ENCODE assay signal across 9 mouse cellular contexts in genomic region chr17:46384061-46384801, GRCm38 (mm10). TPM values are rescaled to one million over a fixed set of nuclear protein-coding genes. Genes with fewer than 3 reads are reported as not detected.
DNase-seq lines count a peak whose midpoint lies in the region; ATAC-seq and TF ChIP-seq lines count a peak whose summit lies in the region.
"Had no signal": no experiment of that assay in that cellular context is flagged by ENCODE, and none has a peak within 500 bp of the region (broad histone marks: within the 10 kb centered on the region; RNA-seq: fewer than 3 reads in every experiment).

No protein-coding gene starts in this region.

- H3K9me3 ChIP-seq in heart, embryonic 13.5 days: no peaks in the 10 kb centered on the region

- no peak for TF ChIP-seq CTCF in cortical plate, adult 2 months (IDR thresholded peaks at IDR 0.05; ENCODE audit: extremely low read depth, insufficient read depth, low read length)

- H3K4me3 ChIP-seq in cortical plate, adult 2 months (ENCODE audit: insufficient read depth, low read length): peak overlapping the region; percentile 78
- H3K4me3 ChIP-seq in heart, embryonic 13.5 days: peak overlapping the region; percentile 94

- H3K9ac ChIP-seq in heart, embryonic 13.5 days: peak overlapping the region; percentile 97

- DNase-seq in 416B (ENCODE audit: low read depth): peak; percentile 13
- peak; percentile 39 for DNase-seq in NIH3T3 (ENCODE audit: low read depth)
- DNase-seq in kidney, postnatal 10 days: peak; percentile 51
- peak; percentile 19 for DNase-seq in lung, postnatal 14 days
- DNase-seq in right cerebral cortex, postnatal 25 days: peak; percentile 39

- peak overlapping the region; percentile 71; the same call in 1 of the 2 replicates for H3K27ac ChIP-seq in cortical plate, adult 2 months (ENCODE audit: insufficient read depth, low read length)
- peak overlapping the region; percentile 89 for H3K27ac ChIP-seq in heart, embryonic 13.5 days (replicated peaks)

- peaks cover 2% of the 10 kb centered on the region; the same call in 1 of the 2 replicates for H3K4me1 ChIP-seq in cortical plate, adult 2 months (ENCODE audit: control insufficient read depth, insufficient read depth, low read length)
- H3K4me1 ChIP-seq in heart, embryonic 13.5 days: peaks cover 20% of the 10 kb centered on the region

- 1% methylated on average over 66 of the region's 70 CpGs for WGBS in heart, embryonic 13.5 days

- peak overlapping the region; percentile 95 for H3K4me2 ChIP-seq in heart, embryonic 13.5 days

- H3K27me3 ChIP-seq in heart, embryonic 13.5 days (replicated peaks): no peaks in the 10 kb centered on the region

- no peak for ATAC-seq in heart, embryonic 13.5 days (ENCODE audit: extremely low read depth, insufficient number of reproducible peaks, low FRiP score, low TSS enrichment)
- ATAC-seq in granulocyte monocyte progenitor cell, adult 5-6 weeks (replicated peaks; ENCODE audit: poor library complexity, severe bottlenecking): no peak

- TF ChIP-seq POLR2A in cortical plate, adult 2 months (IDR thresholded peaks at IDR 0.05; ENCODE audit: extremely low read depth, insufficient read depth, low read length): no peak

- H3K36me3 ChIP-seq in heart, embryonic 13.5 days: peaks cover 25% of the 10 kb centered on the region

RNA-seq across cellular contexts. Expression of gene Zfp318, which starts 0.7 kb away (rescaled TPM):
- polyA plus RNA-seq in cortical plate, adult 2 months (2012; rRNA removed): 29.4 and 29.6 TPM in 2 replicates
- 5.1 and 5.2 TPM in 2 replicates for polyA plus RNA-seq in heart, embryonic 13.5 days (2015; fragmentation: Nextera tagmentation; extraction: Ambion mirVana)
- 8.0 and 9.8 TPM in 2 replicates for total RNA-seq in granulocyte monocyte progenitor cell, adult 5-6 weeks (2014; fragmentation: Nextera tagmentation)
- 5.6 and 13.8 TPM in 2 replicates for total RNA-seq in granulocyte monocyte progenitor cell, adult 5-6 weeks (2017)

RNA-seq across cellular contexts. Expression of gene Crip3, which starts 44.5 kb away (rescaled TPM):
- 10.2 and 12.0 TPM in 2 replicates for polyA plus RNA-seq in cortical plate, adult 2 months (2012; rRNA removed)
- polyA plus RNA-seq in heart, embryonic 13.5 days (2015; fragmentation: Nextera tagmentation; extraction: Ambion mirVana): 1.2 TPM in 2 replicates
- total RNA-seq in granulocyte monocyte progenitor cell, adult 5-6 weeks (2014; fragmentation: Nextera tagmentation): not detected in 2 replicates
- total RNA-seq in granulocyte monocyte progenitor cell, adult 5-6 weeks (2017): not detected in 2 replicates

RNA-seq across cellular contexts. Expression of gene Slc22a7, which starts 54.0 kb away (rescaled TPM):
- polyA plus RNA-seq in cortical plate, adult 2 months (2012; rRNA removed): 0.25 and 0.27 TPM in 2 replicates
- not detected in 2 replicates for polyA plus RNA-seq in heart, embryonic 13.5 days (2015; fragmentation: Nextera tagmentation; extraction: Ambion mirVana)
- not detected in 2 replicates for total RNA-seq in granulocyte monocyte progenitor cell, adult 5-6 weeks (2014; fragmentation: Nextera tagmentation)
- not detected in 2 replicates for total RNA-seq in granulocyte monocyte progenitor cell, adult 5-6 weeks (2017)
- total RNA-seq: gastrocnemius, postnatal 36 days had no signal

RNA-seq across cellular contexts. Expression of gene Abcc10, which starts 56.1 kb away (rescaled TPM):
- 10.4 and 10.6 TPM in 2 replicates for polyA plus RNA-seq in cortical plate, adult 2 months (2012; rRNA removed)
- 4.3 and 4.9 TPM in 2 replicates for polyA plus RNA-seq in heart, embryonic 13.5 days (2015; fragmentation: Nextera tagmentation; extraction: Ambion mirVana)
- 2.1 and 4.1 TPM in 2 replicates for total RNA-seq in granulocyte monocyte progenitor cell, adult 5-6 weeks (2014; fragmentation: Nextera tagmentation)
- 0.95 and 1.0 TPM in 2 replicates for total RNA-seq in granulocyte monocyte progenitor cell, adult 5-6 weeks (2017)
